8 mouse cellular contexts compared by ENCODE assay signal in genomic region chr6:88855636-88856035, GRCm38 (mm10). TPM values are rescaled to one million over a fixed set of nuclear protein-coding genes. Genes with fewer than 3 reads are reported as not detected.
DNase-seq lines count a peak whose midpoint lies in the region; ATAC-seq and TF ChIP-seq lines count a peak whose summit lies in the region.

No protein-coding gene starts in this region.

- no peaks in the 10 kb centered on the region for H3K27me3 ChIP-seq in embryonic facial prominence, embryonic 10.5 days (replicated peaks; ENCODE audit: low read depth, poor library complexity, severe bottlenecking)
- no peaks in the 10 kb centered on the region for H3K27me3 ChIP-seq in hindbrain, postnatal 0 days (ENCODE audit: insufficient read depth, low read length)
- peaks cover 2% of the 10 kb centered on the region for H3K27me3 ChIP-seq in liver, embryonic 14.5 days (ENCODE audit: control insufficient read depth, insufficient read depth, low read length)
- no peaks in the 10 kb centered on the region for H3K27me3 ChIP-seq in neural tube, embryonic 11.5 days (ENCODE audit: control insufficient read depth, insufficient read depth, low read length)

- TF ChIP-seq CTCF in hindbrain, postnatal 0 days (IDR thresholded peaks at IDR 0.05; ENCODE audit: low read depth), result peak; percentile 87
- peak; percentile 91 for TF ChIP-seq CTCF in liver, embryonic 14.5 days (IDR thresholded peaks at IDR 0.05; ENCODE audit: low read depth)

- H3K4me2 ChIP-seq in hindbrain, postnatal 0 days (ENCODE audit: low read depth, low read length), result no peak overlapping the region
- H3K4me2 ChIP-seq in liver, embryonic 14.5 days (ENCODE audit: low read depth), result no peak overlapping the region
- no peak overlapping the region for H3K4me2 ChIP-seq in neural tube, embryonic 11.5 days (ENCODE audit: low read depth)

- H3K4me1 ChIP-seq in embryonic facial prominence, embryonic 10.5 days, result 0 out of 2 replicates have a peak, but pooled peaks cover 5% of the 10 kb centered on the region
- H3K4me1 ChIP-seq in hindbrain, postnatal 0 days (ENCODE audit: insufficient read depth, low read length), result no peaks in the 10 kb centered on the region
- H3K4me1 ChIP-seq in liver, embryonic 14.5 days (replicated peaks; ENCODE audit: control insufficient read depth in 2 of 2, insufficient read depth in 2 of 2, low read length in 1 of 2), result no peaks in the 10 kb centered on the region
- H3K4me1 ChIP-seq in neural tube, embryonic 11.5 days (ENCODE audit: control insufficient read depth, insufficient read depth, low read length), result no peaks in the 10 kb centered on the region

- no peak overlapping the region for H3K27ac ChIP-seq in embryonic facial prominence, embryonic 10.5 days (replicated peaks)
- no peak overlapping the region for H3K27ac ChIP-seq in hindbrain, postnatal 0 days
- H3K27ac ChIP-seq in liver, embryonic 14.5 days, result no peak overlapping the region
- H3K27ac ChIP-seq in neural tube, embryonic 11.5 days (ENCODE audit: low read depth, low read length), result no peak overlapping the region

- DNase-seq in right cerebral cortex, adult 2 months (ENCODE audit: low spot score in 2 of 2), result peak; percentile 63 to 64
- DNase-seq in right cerebral cortex, postnatal 36 days (ENCODE audit: low spot score in 2 of 2), result no peak
- peak; percentile 85 for DNase-seq in ZHBTc4 (ENCODE audit: low read depth, low spot score)
- peak; percentile 58 for DNase-seq in embryonic facial prominence, embryonic 10.5 days (ENCODE audit: low spot score)
- peak; percentile 90 for DNase-seq in hindbrain, postnatal 0 days (ENCODE audit: low spot score)
- DNase-seq in liver, embryonic 14.5 days (ENCODE audit: low read depth in 3 of 3, low spot score in 3 of 3), result peak; percentile 66 to 70 (median 67)
- peak; percentile 64 for DNase-seq in neural tube, embryonic 11.5 days (ENCODE audit: low spot score)
- no peak for DNase-seq in urinary bladder, adult 18-20 months (ENCODE audit: low spot score in 2 of 2)

- peak; percentile 61 for ATAC-seq in hindbrain, postnatal 0 days
- ATAC-seq in liver, embryonic 14.5 days (ENCODE audit: insufficient read depth), result peak; percentile 49
- ATAC-seq in neural tube, embryonic 11.5 days (ENCODE audit: insufficient read depth, low FRiP score, low TSS enrichment), result no peak

- H3K9me3 ChIP-seq in embryonic facial prominence, embryonic 10.5 days, result no peaks in the 10 kb centered on the region
- no peaks in the 10 kb centered on the region for H3K9me3 ChIP-seq in hindbrain, postnatal 0 days (ENCODE audit: low read length)
- H3K9me3 ChIP-seq in liver, embryonic 14.5 days (ENCODE audit: control insufficient read depth, low read length), result no peaks in the 10 kb centered on the region
- no peaks in the 10 kb centered on the region for H3K9me3 ChIP-seq in neural tube, embryonic 11.5 days (ENCODE audit: control insufficient read depth, low read length)

- 15% methylated on average over 5 of the region's 5 CpGs for WGBS in embryonic facial prominence, embryonic 10.5 days
- 15% methylated on average over 5 of the region's 5 CpGs for WGBS in hindbrain, postnatal 0 days
- WGBS in liver, embryonic 14.5 days (ENCODE audit: insufficient replicate concordance), result 10% methylated on average over 5 of the region's 5 CpGs
- 19% methylated on average over 5 of the region's 5 CpGs for WGBS in neural tube, embryonic 11.5 days

- TF ChIP-seq EP300 in liver, embryonic 14.5 days (IDR thresholded peaks at IDR 0.05; ENCODE audit: low read depth), result no peak

- peaks cover 16% of the 10 kb centered on the region; the same call in 1 of the 2 replicates for H3K36me3 ChIP-seq in embryonic facial prominence, embryonic 10.5 days (replicated peaks)
- peaks cover 20% of the 10 kb centered on the region; the same call in 1 of the 2 replicates for H3K36me3 ChIP-seq in hindbrain, postnatal 0 days (ENCODE audit: insufficient read depth, low read length)
- H3K36me3 ChIP-seq in liver, embryonic 14.5 days (replicated peaks; ENCODE audit: control insufficient read depth, insufficient read depth, low read depth), result no peaks in the 10 kb centered on the region
- no peaks in the 10 kb centered on the region for H3K36me3 ChIP-seq in neural tube, embryonic 11.5 days (ENCODE audit: control insufficient read depth, insufficient read depth, low read length)

- no peak overlapping the region for H3K9ac ChIP-seq in hindbrain, postnatal 0 days (replicated peaks; ENCODE audit: low read length)
- no peak overlapping the region for H3K9ac ChIP-seq in liver, embryonic 14.5 days (replicated peaks)
- no peak overlapping the region for H3K9ac ChIP-seq in neural tube, embryonic 11.5 days (ENCODE audit: low read length)

- no peak overlapping the region for H3K4me3 ChIP-seq in embryonic facial prominence, embryonic 10.5 days
- no peak overlapping the region for H3K4me3 ChIP-seq in hindbrain, postnatal 0 days (ENCODE audit: low read length)
- H3K4me3 ChIP-seq in liver, embryonic 14.5 days (ENCODE audit: insufficient read depth in 1 of 2, low read depth in 2 of 2, low read length in 2 of 2), result no peak overlapping the region
- H3K4me3 ChIP-seq in neural tube, embryonic 11.5 days (ENCODE audit: low read depth, low read length), result no peak overlapping the region

RNA-seq across cellular contexts. Expression of gene Abtb1, which starts 13.9 kb away (rescaled TPM):
- polyA plus RNA-seq in embryonic facial prominence, embryonic 10.5 days (2016; fragmentation: Nextera tagmentation; extraction: Ambion mirVana), result 25.2 and 26.4 TPM in 2 replicates
- 62.6 and 78.9 TPM in 2 replicates for total RNA-seq in hindbrain, postnatal 0 days (2014; rRNA removed)
- polyA plus RNA-seq in hindbrain, postnatal 0 days (2015; fragmentation: Nextera tagmentation; extraction: Ambion mirVana), result 31.5 and 34.8 TPM in 2 replicates
- 43.1 and 47.5 TPM in 2 replicates for polyA plus RNA-seq in liver, embryonic 14.5 days (2012; rRNA removed)
- 39.0 and 44.9 TPM in 2 replicates for polyA plus RNA-seq in liver, embryonic 14.5 days (2014; fragmentation: Nextera tagmentation; extraction: Ambion mirVana)
- polyA plus RNA-seq in neural tube, embryonic 11.5 days (2014; fragmentation: Nextera tagmentation; extraction: Ambion mirVana), result 22.9 and 28.4 TPM in 2 replicates

RNA-seq across cellular contexts. Expression of gene Podxl2, which starts 19.2 kb away (rescaled TPM):
- polyA plus RNA-seq in embryonic facial prominence, embryonic 10.5 days (2016; fragmentation: Nextera tagmentation; extraction: Ambion mirVana), result 52.1 and 56.3 TPM in 2 replicates
- total RNA-seq in hindbrain, postnatal 0 days (2014; rRNA removed), result 1,247 and 1,290 TPM in 2 replicates
- polyA plus RNA-seq in hindbrain, postnatal 0 days (2015; fragmentation: Nextera tagmentation; extraction: Ambion mirVana), result 675 and 695 TPM in 2 replicates
- 1.9 and 3.1 TPM in 2 replicates for polyA plus RNA-seq in liver, embryonic 14.5 days (2012; rRNA removed)
- 0.59 and 1.2 TPM in 2 replicates for polyA plus RNA-seq in liver, embryonic 14.5 days (2014; fragmentation: Nextera tagmentation; extraction: Ambion mirVana)
- polyA plus RNA-seq in neural tube, embryonic 11.5 days (2014; fragmentation: Nextera tagmentation; extraction: Ambion mirVana), result 129 and 135 TPM in 2 replicates

RNA-seq across cellular contexts. Expression of gene Mcm2, which starts 42.9 kb away (rescaled TPM):
- polyA plus RNA-seq in embryonic facial prominence, embryonic 10.5 days (2016; fragmentation: Nextera tagmentation; extraction: Ambion mirVana), result 262 and 280 TPM in 2 replicates
- total RNA-seq in hindbrain, postnatal 0 days (2014; rRNA removed), result 35.3 and 37.0 TPM in 2 replicates
- 21.7 and 23.3 TPM in 2 replicates for polyA plus RNA-seq in hindbrain, postnatal 0 days (2015; fragmentation: Nextera tagmentation; extraction: Ambion mirVana)
- 99.2 and 113 TPM in 2 replicates for polyA plus RNA-seq in liver, embryonic 14.5 days (2012; rRNA removed)
- 142 and 167 TPM in 2 replicates for polyA plus RNA-seq in liver, embryonic 14.5 days (2014; fragmentation: Nextera tagmentation; extraction: Ambion mirVana)
- 194 and 219 TPM in 2 replicates for polyA plus RNA-seq in neural tube, embryonic 11.5 days (2014; fragmentation: Nextera tagmentation; extraction: Ambion mirVana)

RNA-seq across cellular contexts. Expression of gene Tpra1, which starts 46.4 kb away (rescaled TPM):
- polyA plus RNA-seq in embryonic facial prominence, embryonic 10.5 days (2016; fragmentation: Nextera tagmentation; extraction: Ambion mirVana), result 54.4 and 56.7 TPM in 2 replicates
- 55.2 and 88.4 TPM in 2 replicates for total RNA-seq in hindbrain, postnatal 0 days (2014; rRNA removed)
- polyA plus RNA-seq in hindbrain, postnatal 0 days (2015; fragmentation: Nextera tagmentation; extraction: Ambion mirVana), result 49.4 and 56.0 TPM in 2 replicates
- polyA plus RNA-seq in liver, embryonic 14.5 days (2012; rRNA removed), result 52.2 and 61.5 TPM in 2 replicates
- polyA plus RNA-seq in liver, embryonic 14.5 days (2014; fragmentation: Nextera tagmentation; extraction: Ambion mirVana), result 25.6 and 32.9 TPM in 2 replicates
- 44.8 and 48.8 TPM in 2 replicates for polyA plus RNA-seq in neural tube, embryonic 11.5 days (2014; fragmentation: Nextera tagmentation; extraction: Ambion mirVana)

Comparison
In these comparisons a context has a peak if more than half of its experiments do, and no peak if none do; other contexts are left out.
1. DNase-seq: peak in right cerebral cortex, adult 2 months (2 of 2), ZHBTc4 (single experiment), embryonic facial prominence, embryonic 10.5 days (single experiment), hindbrain, postnatal 0 days (single experiment), liver, embryonic 14.5 days (3 of 3) and neural tube, embryonic 11.5 days (single experiment); none in right cerebral cortex, postnatal 36 days (0 of 2) and urinary bladder, adult 18-20 months (0 of 2).
2. RNA of gene Podxl2, which starts 19.2 kb away (polyA plus RNA-seq): 675 to 695 TPM in hindbrain, postnatal 0 days, 129 to 135 TPM in neural tube, embryonic 11.5 days and 52.1 to 56.3 TPM in embryonic facial prominence, embryonic 10.5 days; 0.59 to 3.1 TPM in liver, embryonic 14.5 days; every median in the first group is over 10 times any median in the second.